Mouse (Mus musculus) limb, embryonic 12.5 days (tissue): ENCODE results near the gene Tiparp. TPM values are rescaled to one million over a fixed set of nuclear protein-coding genes. Genes with fewer than 3 reads are reported as not detected.

ENCODE experiments used
- ATAC-seq: fragments of 200-750 bp; cut with Nextera tagmentation; 2 replicates; pipeline ENCODE4 v1.8.0; 2017; ENCODE audit warnings: low read depth, moderate TSS enrichment; ENCODE audit not compliant: insufficient number of reproducible peaks, insufficient read depth, low FRiP score, low TSS enrichment
- H3K27ac ChIP-seq: fragments of 300-500 bp; sonication (generic); 2 replicates; pipeline ENCODE4 v1.5.1; 2016; ENCODE audit warnings: mild to moderate bottlenecking, moderate library complexity
- H3K27me3 ChIP-seq: fragments of 300-500 bp; sonication (generic); 2 replicates; pipeline ENCODE4 v1.6.1; 2016; ENCODE audit warnings: mild to moderate bottlenecking, moderate library complexity
- H3K36me3 ChIP-seq: fragments of 300-500 bp; sonication (generic); 2 replicates; pipeline ENCODE4 v1.6.1; 2016; ENCODE audit warnings: mild to moderate bottlenecking, moderate library complexity
- H3K4me1 ChIP-seq: fragments of 300-500 bp; sonication (generic); replicated peaks from 2 replicates; pipeline ENCODE4 v1.6.1; 2016
- H3K4me2 ChIP-seq: fragments of 300-500 bp; sonication (generic); 2 replicates; pipeline ENCODE4 v1.6.1; 2016; ENCODE audit warnings: mild to moderate bottlenecking, moderate library complexity
- H3K4me3 ChIP-seq: fragments of 300-500 bp; sonication (generic); replicated peaks from 2 replicates; pipeline ENCODE4 v1.5.1; 2016; ENCODE audit warnings: mild to moderate bottlenecking
- H3K9ac ChIP-seq: fragments of 300-500 bp; sonication (generic); replicated peaks from 2 replicates; pipeline ENCODE4 v1.6.1; 2016; ENCODE audit warnings: mild to moderate bottlenecking, moderate library complexity
- H3K9me3 ChIP-seq: fragments of 300-500 bp; sonication (generic); 2 replicates; pipeline ENCODE4 v1.6.1; 2016; ENCODE audit warnings: mild to moderate bottlenecking, moderate library complexity
- WGBS: fragments of 180-500 bp; shearing (Covaris S2); methylation state at CpG from one replicate; pipeline ENCODE4 v1.1.7; 2016; 5-methylcytosine and 5-hydroxymethylcytosine counted together
- polyA plus RNA-seq: library from polyadenylated mRNA; unstranded; fragments of >200 nt; fragmentation: Nextera tagmentation; extraction: Ambion mirVana; gene quantifications from 2 replicates; pipeline ENCODE4 v1.2.1, GENCODE M21; 2016

The Tiparp gene
- polyA plus RNA-seq, 1 experiment from 2014 or later, result 26.8 TPM

DNA sequence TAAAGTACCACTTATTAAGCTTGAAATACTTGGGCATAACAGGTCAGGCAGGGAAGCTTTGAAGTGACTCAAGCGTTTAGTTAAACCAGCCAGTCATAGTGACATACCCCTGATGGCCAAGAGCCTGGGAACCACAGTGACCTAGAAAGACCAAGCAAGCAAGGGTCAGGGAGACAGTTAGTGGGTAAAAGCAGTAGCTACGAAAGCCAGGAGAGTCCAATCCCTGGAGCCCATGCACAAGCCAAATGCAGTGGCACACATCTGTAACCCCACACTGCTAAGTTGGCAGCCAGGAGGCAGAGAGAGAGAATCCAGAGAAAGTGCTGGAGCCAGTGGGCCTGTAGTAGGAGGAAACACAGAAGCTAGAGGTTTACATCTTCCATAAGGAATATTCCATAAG is 17.6 kb upstream of the Tiparp start:
- no peak overlapping the region for H3K27ac ChIP-seq
- 81% methylated on average over 2 of the region's 2 CpGs for WGBS
- no peaks in the 10 kb centered on the region for H3K27me3 ChIP-seq
- H3K36me3 ChIP-seq, result no peaks in the 10 kb centered on the region
- ATAC-seq, result no peak
- no peaks in the 10 kb centered on the region for H3K9me3 ChIP-seq
- H3K4me3 ChIP-seq, result no peak overlapping the region
- H3K9ac ChIP-seq, result no peak overlapping the region
- no peak overlapping the region for H3K4me2 ChIP-seq
- no peaks in the 10 kb centered on the region for H3K4me1 ChIP-seq

- H3K4me3 ChIP-seq, result no peak overlapping the region
- WGBS, result 74% methylated on average over 2 of the region's 2 CpGs
These were observed 12.5 kb upstream of the Tiparp start for GRCm38 (mm10) chr3:65515751-65516150.

GRCm38 (mm10) chr3:65516526-65516925 is 11.7 kb upstream of the Tiparp start:
- Histone ChIP-seq H3K4me2 (no peak overlapping the region), H3K36me3 (no peaks in the 10 kb centered on the region), H3K27ac (no peak overlapping the region), H3K9ac (no peak overlapping the region), H3K27me3 (no peaks in the 10 kb centered on the region), H3K4me1 (peaks cover 10% of the 10 kb centered on the region), H3K9me3 (no peaks in the 10 kb centered on the region), H3K4me3 (no peak overlapping the region)
- ATAC-seq, result no peak
- WGBS, result 73% methylated on average over 1 of the region's 1 CpGs

More at GRCm38 (mm10) chr3:65515751-65516150, 12.5 kb upstream of the Tiparp start:
- Histone ChIP-seq H3K9me3 (no peaks in the 10 kb centered on the region), H3K36me3 (no peaks in the 10 kb centered on the region), H3K27ac (no peak overlapping the region), H3K4me1 (peaks cover 10% of the 10 kb centered on the region), H3K9ac (no peak overlapping the region), H3K4me2 (no peak overlapping the region), H3K27me3 (no peaks in the 10 kb centered on the region)
- no peak for ATAC-seq

DNA sequence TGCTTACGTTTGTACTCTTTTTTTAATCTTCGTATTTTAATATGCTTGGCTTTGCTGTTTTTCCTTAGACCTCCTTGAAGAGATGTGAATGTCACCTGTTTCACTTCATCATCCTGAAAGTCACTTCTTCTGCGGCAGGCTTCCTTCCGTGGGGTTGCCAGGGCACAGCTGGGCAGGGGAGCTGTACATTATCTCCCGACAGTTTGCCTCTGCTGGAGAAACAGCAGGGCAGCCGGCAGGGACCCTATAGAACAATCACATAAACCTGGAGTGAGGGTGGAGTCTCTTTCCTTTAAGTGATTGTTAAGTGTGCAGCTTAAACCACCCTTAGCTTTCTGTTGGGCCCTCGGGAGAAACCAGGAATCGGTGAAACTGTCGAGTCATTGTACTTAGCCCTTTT is 11.1 kb upstream of the Tiparp start:
- H3K9me3 ChIP-seq, result no peaks in the 10 kb centered on the region
- peaks cover 10% of the 10 kb centered on the region for H3K4me1 ChIP-seq
- no peak overlapping the region for H3K27ac ChIP-seq
- H3K4me2 ChIP-seq, result no peak overlapping the region
- 24% methylated on average over 9 of the region's 9 CpGs for WGBS
- no peak overlapping the region for H3K9ac ChIP-seq
- H3K4me3 ChIP-seq, result no peak overlapping the region
- no peaks in the 10 kb centered on the region for H3K36me3 ChIP-seq
- ATAC-seq, result no peak
- H3K27me3 ChIP-seq, result no peaks in the 10 kb centered on the region

DNA sequence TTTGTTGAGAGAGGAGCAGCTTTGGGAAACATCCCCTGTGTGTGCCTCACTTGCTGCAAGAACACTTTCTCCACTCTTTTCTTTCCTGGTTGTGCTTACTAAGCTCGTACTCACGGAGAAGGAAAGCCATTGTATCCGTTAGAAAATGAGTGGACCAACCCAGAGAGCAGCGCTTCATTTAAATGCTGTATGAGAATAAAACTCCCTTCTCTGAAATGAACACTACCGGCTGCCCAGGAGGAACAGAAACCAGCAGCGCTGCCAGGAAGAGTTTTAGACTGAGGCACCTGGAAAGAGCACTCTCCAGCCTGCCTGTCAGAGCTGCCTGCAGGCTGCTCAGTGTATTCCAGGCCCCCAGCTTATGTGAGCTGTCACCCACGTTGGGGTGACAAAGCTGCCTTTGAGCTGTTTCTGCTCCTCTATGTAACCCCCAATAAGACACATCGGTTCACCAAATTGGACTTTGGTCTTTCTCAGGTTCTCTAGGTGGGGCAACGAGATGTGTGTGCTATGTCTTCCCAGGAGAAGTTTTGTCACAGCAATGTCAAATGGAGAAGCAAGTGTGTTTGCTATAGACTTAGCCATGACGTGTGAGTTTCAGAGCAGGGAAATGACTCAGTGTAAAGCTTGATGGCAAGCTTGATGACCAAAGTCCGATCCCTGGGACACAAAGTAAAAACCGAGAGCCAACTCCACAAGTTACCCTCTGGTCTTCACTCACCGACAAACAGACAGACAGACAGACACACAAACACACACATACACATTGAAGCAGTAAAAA is 10.3 kb upstream of the Tiparp start:
- H3K27ac ChIP-seq, result no peak overlapping the region
- no peaks in the 10 kb centered on the region for H3K9me3 ChIP-seq
- no peak overlapping the region for H3K4me2 ChIP-seq
- no peak overlapping the region for H3K4me3 ChIP-seq
- H3K36me3 ChIP-seq, result no peaks in the 10 kb centered on the region
- ATAC-seq, result no peak
- peaks cover 10% of the 10 kb centered on the region for H3K4me1 ChIP-seq
- H3K9ac ChIP-seq, result no peak overlapping the region
- WGBS, result 58% methylated on average over 13 of the region's 13 CpGs
- no peaks in the 10 kb centered on the region for H3K27me3 ChIP-seq

GRCm38 (mm10) chr3:65521391-65521790 is 6.8 kb upstream of the Tiparp start:
- no peak for ATAC-seq

DNA sequence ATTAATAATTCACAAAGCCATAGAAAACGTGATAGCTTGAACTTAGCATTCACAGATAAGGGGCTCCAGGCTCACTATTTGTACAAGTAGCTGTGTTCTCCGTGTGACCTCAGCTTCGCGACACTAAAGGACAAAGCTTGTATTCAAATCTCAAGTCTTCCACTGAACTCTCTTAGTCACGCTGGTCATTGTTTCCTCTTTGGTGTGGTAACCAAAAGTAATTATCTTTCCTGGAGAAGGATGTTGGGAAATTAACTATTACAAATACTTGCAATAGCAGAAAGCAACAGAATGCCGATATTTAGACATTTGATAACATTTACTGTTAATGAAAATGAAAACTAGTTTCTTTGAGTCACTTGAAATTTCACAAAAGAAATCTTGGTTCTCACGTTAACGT is 4.8 kb upstream of the Tiparp start:
- no peak overlapping the region for H3K4me3 ChIP-seq
- 89% methylated on average over 8 of the region's 8 CpGs for WGBS

More at GRCm38 (mm10) chr3:65521391-65521790, 6.8 kb upstream of the Tiparp start:
- Histone ChIP-seq H3K9me3 (no peaks in the 10 kb centered on the region), H3K9ac (no peak overlapping the region), H3K4me2 (no peak overlapping the region), H3K27ac (no peak overlapping the region), H3K4me3 (no peak overlapping the region), H3K4me1 (peaks cover 10% of the 10 kb centered on the region), H3K36me3 (no peaks in the 10 kb centered on the region), H3K27me3 (no peaks in the 10 kb centered on the region)
- WGBS, result 29% methylated on average over 1 of the region's 1 CpGs

DNA sequence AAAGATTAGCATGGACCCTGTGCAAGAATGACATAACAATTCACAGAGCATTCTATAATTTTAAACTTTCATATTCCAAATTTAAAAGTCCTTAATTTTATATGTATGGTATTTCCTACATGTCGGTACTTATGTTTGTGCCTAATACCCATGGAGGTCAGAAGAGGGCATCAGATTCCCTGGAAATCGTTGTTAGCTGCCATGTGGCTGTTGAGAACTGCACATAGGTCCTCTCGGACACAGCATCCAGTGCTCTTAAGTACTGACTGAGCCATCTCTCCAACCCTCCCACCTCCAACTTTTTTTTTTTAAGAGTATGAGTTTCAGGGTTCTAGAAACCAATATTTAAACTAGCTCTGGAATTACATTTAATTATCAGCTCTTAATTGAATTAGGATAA is 2.5 kb upstream of the Tiparp start:
- 71% methylated on average over 3 of the region's 3 CpGs for WGBS
- no peak for ATAC-seq
- peaks cover 3% of the 10 kb centered on the region for H3K4me1 ChIP-seq
- H3K36me3 ChIP-seq, result no peaks in the 10 kb centered on the region
- no peak overlapping the region for H3K9ac ChIP-seq
- H3K4me3 ChIP-seq, result no peak overlapping the region
- H3K4me2 ChIP-seq, result no peak overlapping the region
- H3K27ac ChIP-seq, result no peak overlapping the region
- no peaks in the 10 kb centered on the region for H3K27me3 ChIP-seq
- no peaks in the 10 kb centered on the region for H3K9me3 ChIP-seq

More for the DNA sequence above, 4.8 kb upstream of the Tiparp start:
- no peak overlapping the region for H3K27ac ChIP-seq
- ATAC-seq, result no peak
- no peaks in the 10 kb centered on the region for H3K36me3 ChIP-seq
- no peaks in the 10 kb centered on the region for H3K4me1 ChIP-seq
- no peaks in the 10 kb centered on the region for H3K27me3 ChIP-seq
- H3K9ac ChIP-seq, result no peak overlapping the region
- H3K4me2 ChIP-seq, result no peak overlapping the region
- no peaks in the 10 kb centered on the region for H3K9me3 ChIP-seq

DNA sequence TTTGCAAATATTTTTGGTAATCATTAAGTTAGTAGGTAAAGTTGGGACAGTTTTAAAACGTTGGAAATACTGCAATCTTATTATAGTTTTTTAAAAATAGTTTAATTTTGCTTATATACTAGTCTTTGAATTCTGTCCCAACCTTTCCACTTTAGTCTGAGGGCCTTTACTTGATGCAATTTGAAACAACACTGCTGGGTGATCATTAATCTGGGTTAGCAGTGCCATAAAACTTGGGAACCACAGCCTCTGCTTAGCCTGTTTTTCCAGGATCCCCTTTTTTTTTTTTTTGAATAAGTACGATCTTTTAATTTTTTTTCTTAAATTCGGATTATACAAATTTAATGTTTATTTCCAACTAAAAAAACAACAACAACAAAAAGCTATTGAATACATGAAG is 1.0 kb upstream of the Tiparp start:
- peak overlapping the region; percentile 90 for H3K9ac ChIP-seq
- H3K36me3 ChIP-seq, result peaks cover 7% of the 10 kb centered on the region
- ATAC-seq, result no peak
- peak overlapping the region; percentile 97 for H3K27ac ChIP-seq
- H3K9me3 ChIP-seq, result no peaks in the 10 kb centered on the region
- peak overlapping the region; percentile 83 for H3K4me2 ChIP-seq
- peak overlapping the region; percentile 84 for H3K4me3 ChIP-seq
- no peaks in the 10 kb centered on the region for H3K27me3 ChIP-seq
- 14% methylated on average over 3 of the region's 3 CpGs for WGBS
- H3K4me1 ChIP-seq, result peaks cover 3% of the 10 kb centered on the region

GRCm38 (mm10) chr3:65528614-65529470 is 632 bp downstream of the Tiparp start:
- Histone ChIP-seq H3K4me3 (peak overlapping the region; percentile 84), H3K36me3 (peaks cover 12% of the 10 kb centered on the region), H3K27ac (peak overlapping the region; percentile 97), H3K9ac (peak overlapping the region; percentile 90), H3K27me3 (no peaks in the 10 kb centered on the region), H3K9me3 (no peaks in the 10 kb centered on the region), H3K4me1 (peaks cover 6% of the 10 kb centered on the region), H3K4me2 (peak overlapping the region; percentile 83)
- under 1% methylated on average over 96 of the region's 97 CpGs for WGBS
- ATAC-seq, result peak; percentile 46

- no peak for ATAC-seq
- Histone ChIP-seq H3K9me3 (no peaks in the 10 kb centered on the region), H3K27ac (peak overlapping the region; percentile 97), H3K4me1 (peaks cover 8% of the 10 kb centered on the region), H3K4me2 (peak overlapping the region; percentile 83), H3K4me3 (peak overlapping the region; percentile 84), H3K9ac (peak overlapping the region; percentile 90), H3K27me3 (no peaks in the 10 kb centered on the region), H3K36me3 (peaks cover 12% of the 10 kb centered on the region)
- 4% methylated on average over 19 of the region's 19 CpGs for WGBS
These were observed 1.4 kb downstream of the Tiparp start for GRCm38 (mm10) chr3:65529471-65530215.
